Mouse (Mus musculus) kidney, embryonic 14.5 days (tissue): ENCODE results near the gene Ptpn14. TPM values are rescaled to one million over a fixed set of nuclear protein-coding genes. Genes with fewer than 3 reads are reported as not detected.

ENCODE experiments used
- ATAC-seq: fragments of 200-750 bp; cut with Nextera tagmentation; 2 replicates; pipeline ENCODE4 v1.8.0; 2017; ENCODE audit warnings: moderate number of reproducible peaks, mild to moderate bottlenecking, moderate TSS enrichment, moderate library complexity; ENCODE audit not compliant: low FRiP score, low TSS enrichment
- H3K27ac ChIP-seq: fragments of 300-500 bp; sonication (generic); 2 replicates; pipeline ENCODE4 v1.5.1; 2014; ENCODE audit warnings: low read depth, mild to moderate bottlenecking, low read length, moderate library complexity, mixed read lengths
- H3K27me3 ChIP-seq: fragments of 300-500 bp; sonication (generic); 2 replicates; pipeline ENCODE4 v1.6.1; 2014; ENCODE audit warnings: mild to moderate bottlenecking, low read length; ENCODE audit not compliant: control insufficient read depth, insufficient read depth
- H3K36me3 ChIP-seq: fragments of 300-500 bp; sonication (generic); 2 replicates; pipeline ENCODE4 v1.6.1; 2014; ENCODE audit warnings: low read length, mixed read lengths; ENCODE audit not compliant: control insufficient read depth, insufficient read depth
- H3K4me1 ChIP-seq: fragments of 300-500 bp; sonication (generic); 2 replicates; pipeline ENCODE4 v1.6.1; 2014; ENCODE audit warnings: low read length, mixed read lengths; ENCODE audit not compliant: control insufficient read depth, insufficient read depth
- H3K4me2 ChIP-seq: fragments of 300-500 bp; sonication (generic); replicated peaks from 2 replicates; pipeline ENCODE4 v1.6.1; 2014; ENCODE audit warnings: low read depth, mild to moderate bottlenecking, low read length
- H3K4me3 ChIP-seq: fragments of 300-500 bp; sonication (generic); 2 replicates; pipeline ENCODE4 v1.5.1; 2014; ENCODE audit warnings: mild to moderate bottlenecking, low read length
- H3K9ac ChIP-seq: fragments of 300-500 bp; sonication (generic); 2 replicates; pipeline ENCODE4 v1.6.1; 2014; ENCODE audit warnings: low read depth, mild to moderate bottlenecking, low read length, moderate library complexity
- H3K9me3 ChIP-seq: fragments of 300-500 bp; sonication (generic); 2 replicates; pipeline ENCODE4 v1.6.1; 2016; ENCODE audit warnings: low read length; ENCODE audit not compliant: control insufficient read depth
- WGBS: fragments of 180-500 bp; shearing (Covaris S2); extraction: QIAGEN DNeasy Blood & Tissue Kit; methylation state at CpG from one replicate; pipeline ENCODE4 v1.1.7; 2014; 5-methylcytosine and 5-hydroxymethylcytosine counted together
- polyA plus RNA-seq: library from polyadenylated mRNA; unstranded; fragments of >200 nt; fragmentation: Nextera tagmentation; extraction: Ambion mirVana; gene quantifications from 2 replicates; pipeline ENCODE4 v1.2.1, GENCODE M21; 2014

Gene Ptpn14
- polyA plus RNA-seq, 1 experiment from 2014 or later = 21.1 TPM

DNA sequence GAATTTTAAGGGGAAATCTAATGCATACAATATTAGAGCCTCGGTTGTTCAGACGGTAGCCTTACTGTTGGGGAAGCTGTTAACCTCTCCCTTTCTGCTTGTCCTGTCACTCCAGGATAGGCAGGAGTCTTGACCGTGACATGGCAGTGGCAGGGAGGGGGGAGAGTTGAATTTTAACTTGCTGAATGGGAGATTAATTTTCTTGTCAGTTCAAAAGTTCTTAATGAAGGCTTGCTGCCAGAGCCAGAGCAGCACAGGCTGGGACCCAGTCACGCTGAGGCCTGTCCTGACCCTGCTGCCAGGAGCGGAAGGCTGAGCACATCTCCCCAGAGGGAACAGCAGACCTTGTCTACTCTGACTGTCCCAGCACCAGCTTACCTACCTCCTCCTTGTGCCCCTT is 20.6 kb upstream of the Ptpn14 start:
- Histone ChIP-seq H3K27me3 (no peaks in the 10 kb centered on the region), H3K36me3 (no peaks in the 10 kb centered on the region), H3K27ac (peak overlapping the region; percentile 53; the same call in 1 of the 2 replicates), H3K4me3 (no peak overlapping the region), H3K4me2 (no peak overlapping the region), H3K9me3 (no peaks in the 10 kb centered on the region), H3K4me1 (peaks cover 34% of the 10 kb centered on the region), H3K9ac (no peak overlapping the region)
- WGBS = 16% methylated on average over 5 of the region's 5 CpGs
- peak; percentile 66; the same call in 1 of the 2 replicates for ATAC-seq

- H3K9ac ChIP-seq = no peak overlapping the region
- 53% methylated on average over 8 of the region's 8 CpGs for WGBS
- ATAC-seq = no peak
- peak overlapping the region; percentile 34; the same call in 1 of the 2 replicates for H3K27ac ChIP-seq
- H3K27me3 ChIP-seq = no peaks in the 10 kb centered on the region
- H3K9me3 ChIP-seq = no peaks in the 10 kb centered on the region
- H3K4me2 ChIP-seq = no peak overlapping the region
- no peaks in the 10 kb centered on the region for H3K36me3 ChIP-seq
- no peak overlapping the region for H3K4me3 ChIP-seq
- H3K4me1 ChIP-seq = peaks cover 34% of the 10 kb centered on the region
Observed at GRCm38 (mm10) chr1:189709001-189709400, 19.1 kb upstream of the Ptpn14 start.

DNA sequence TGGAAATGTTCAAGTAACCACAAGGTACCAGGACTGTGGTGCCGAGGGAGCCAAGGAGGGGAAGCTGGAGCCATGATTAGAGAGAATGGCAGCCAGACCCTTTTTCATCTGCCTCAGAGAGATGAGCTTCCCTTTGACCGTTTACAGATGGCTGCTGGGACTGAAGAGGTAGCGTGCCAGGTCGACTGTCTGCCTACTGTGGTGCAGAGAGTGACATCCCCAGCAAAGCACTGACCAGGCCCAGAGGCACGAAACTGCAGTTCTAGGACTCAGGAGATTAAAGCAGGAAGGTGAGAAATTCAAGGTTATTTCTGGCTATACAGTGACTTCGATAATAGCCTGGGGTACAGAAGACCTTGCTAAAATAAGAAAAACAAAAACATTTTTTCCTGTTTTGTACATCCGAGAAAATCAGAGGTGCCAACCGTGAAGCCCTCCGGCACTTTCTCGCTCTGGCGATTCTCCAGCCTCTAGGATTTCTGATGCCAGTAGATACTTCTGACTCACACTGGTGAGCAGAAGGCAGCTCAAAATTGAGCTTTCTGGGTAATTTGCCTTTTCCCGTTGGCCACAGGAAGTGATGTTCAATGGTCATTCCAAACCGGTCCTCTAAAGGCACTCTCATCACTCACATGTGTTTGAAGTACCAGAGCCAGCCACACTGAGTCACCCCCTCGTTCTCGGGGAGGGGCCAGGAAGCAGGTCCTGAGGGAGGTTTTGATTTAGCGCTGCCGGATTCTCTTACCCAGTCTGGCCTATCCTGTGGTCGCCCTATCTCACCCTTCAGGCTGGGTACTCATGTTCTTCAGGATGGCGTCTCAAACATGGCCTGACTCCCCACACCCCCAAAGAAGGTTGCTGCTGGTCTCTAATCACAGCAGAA is 11.9 kb upstream of the Ptpn14 start:
- H3K36me3 ChIP-seq = no peaks in the 10 kb centered on the region
- peaks cover 11% of the 10 kb centered on the region for H3K4me1 ChIP-seq
- H3K4me3 ChIP-seq = no peak overlapping the region
- no peak overlapping the region for H3K4me2 ChIP-seq
- H3K9me3 ChIP-seq = no peaks in the 10 kb centered on the region
- 38% methylated on average over 19 of the region's 19 CpGs for WGBS
- no peaks in the 10 kb centered on the region for H3K27me3 ChIP-seq
- no peak overlapping the region for H3K9ac ChIP-seq
- no peak for ATAC-seq
- H3K27ac ChIP-seq = no peak overlapping the region

GRCm38 (mm10) chr1:189717546-189717945 is 10.5 kb upstream of the Ptpn14 start:
- 82% methylated on average over 11 of the region's 11 CpGs for WGBS
- no peak for ATAC-seq
- no peaks in the 10 kb centered on the region for H3K27me3 ChIP-seq

GRCm38 (mm10) chr1:189718600-189718999 is 9.5 kb upstream of the Ptpn14 start:
- Histone ChIP-seq H3K9ac (no peak overlapping the region), H3K9me3 (no peaks in the 10 kb centered on the region), H3K4me3 (no peak overlapping the region), H3K27ac (no peak overlapping the region), H3K27me3 (no peaks in the 10 kb centered on the region), H3K4me1 (peaks cover 11% of the 10 kb centered on the region), H3K36me3 (no peaks in the 10 kb centered on the region), H3K4me2 (no peak overlapping the region)
- WGBS = 77% methylated on average over 5 of the region's 5 CpGs
- ATAC-seq = no peak

More at GRCm38 (mm10) chr1:189717546-189717945, 10.5 kb upstream of the Ptpn14 start:
- no peak overlapping the region for H3K9ac ChIP-seq
- H3K27ac ChIP-seq = no peak overlapping the region
- no peaks in the 10 kb centered on the region for H3K9me3 ChIP-seq
- no peak overlapping the region for H3K4me3 ChIP-seq
- H3K36me3 ChIP-seq = no peaks in the 10 kb centered on the region
- H3K4me2 ChIP-seq = no peak overlapping the region
- H3K4me1 ChIP-seq = peaks cover 11% of the 10 kb centered on the region

DNA sequence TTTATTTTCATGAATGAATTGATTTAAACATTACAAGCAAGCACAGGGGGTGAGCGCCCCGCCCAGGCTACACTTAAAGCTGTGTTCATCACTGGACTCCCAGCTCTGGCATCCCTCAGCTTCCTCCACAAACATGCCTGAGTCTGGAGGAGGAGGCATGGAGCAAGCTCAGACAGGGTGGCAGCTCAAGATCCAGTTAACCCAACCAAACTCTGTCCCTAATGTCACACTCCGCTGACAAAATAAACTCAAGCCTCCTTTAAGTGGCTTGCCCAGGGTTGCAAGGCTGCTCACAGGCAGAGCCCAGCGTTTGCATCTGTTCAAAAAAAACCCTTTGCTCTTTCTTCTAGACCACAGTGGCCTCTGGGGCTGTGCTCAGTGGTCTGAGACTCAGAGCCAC is 1.9 kb upstream of the Ptpn14 start:
- Histone ChIP-seq H3K27me3 (no peaks in the 10 kb centered on the region), H3K9me3 (no peaks in the 10 kb centered on the region), H3K36me3 (no peaks in the 10 kb centered on the region), H3K9ac (no peak overlapping the region), H3K4me1 (peaks cover 37% of the 10 kb centered on the region), H3K27ac (peak overlapping the region; percentile 99; the same call in 1 of the 2 replicates), H3K4me3 (no peak overlapping the region), H3K4me2 (no peak overlapping the region)
- WGBS = 50% methylated on average over 4 of the region's 4 CpGs
- ATAC-seq = peak; percentile 10

GRCm38 (mm10) chr1:189727346-189727883 is 653 bp upstream of the Ptpn14 start:
- WGBS = 1% methylated on average over 22 of the region's 22 CpGs
- H3K9me3 ChIP-seq = no peaks in the 10 kb centered on the region
- H3K27me3 ChIP-seq = no peaks in the 10 kb centered on the region
- peak overlapping the region; percentile 88 for H3K4me3 ChIP-seq
- no peaks in the 10 kb centered on the region; the same call in 1 of the 2 replicates for H3K36me3 ChIP-seq
- peak overlapping the region; percentile 99 for H3K27ac ChIP-seq
- H3K9ac ChIP-seq = peak overlapping the region; percentile 92
- H3K4me2 ChIP-seq = peak overlapping the region; percentile 74
- peak; percentile 72 for ATAC-seq
- peaks cover 49% of the 10 kb centered on the region for H3K4me1 ChIP-seq

DNA sequence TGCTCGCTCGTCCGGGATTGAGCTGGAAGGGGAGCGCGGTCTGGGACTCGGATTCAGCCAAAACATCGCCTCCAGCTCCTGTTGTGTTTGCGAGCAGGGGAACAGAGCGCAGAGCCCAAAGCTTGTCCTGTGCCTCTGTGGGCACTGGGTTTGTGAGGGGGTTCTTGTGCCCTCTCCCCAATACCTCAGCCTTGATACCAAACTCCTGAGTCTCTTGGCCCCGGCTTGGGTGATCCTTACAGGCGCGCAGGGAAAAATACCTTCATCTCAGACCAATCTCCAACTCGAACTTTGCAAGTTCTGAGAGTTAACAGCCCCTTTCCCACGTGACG is 682 bp downstream of the Ptpn14 start:
- Histone ChIP-seq H3K9ac (peak overlapping the region; percentile 92), H3K27me3 (no peaks in the 10 kb centered on the region), H3K4me3 (peak overlapping the region; percentile 88), H3K4me1 (peaks cover 53% of the 10 kb centered on the region), H3K4me2 (peak overlapping the region; percentile 74), H3K27ac (peak overlapping the region; percentile 99), H3K9me3 (no peaks in the 10 kb centered on the region), H3K36me3 (no peaks in the 10 kb centered on the region; the same call in 1 of the 2 replicates)
- WGBS = under 1% methylated on average over 15 of the region's 15 CpGs
- no peak for ATAC-seq
